Mouse (Mus musculus) right cerebral cortex, postnatal 25 days (tissue): Measurements from ENCODE around the gene Bbs9.

Experiments used
- DNase-seq: peaks from one replicate; pipeline ENCODE4 v3.0.0; 2022

Bbs9 gene

DNA sequence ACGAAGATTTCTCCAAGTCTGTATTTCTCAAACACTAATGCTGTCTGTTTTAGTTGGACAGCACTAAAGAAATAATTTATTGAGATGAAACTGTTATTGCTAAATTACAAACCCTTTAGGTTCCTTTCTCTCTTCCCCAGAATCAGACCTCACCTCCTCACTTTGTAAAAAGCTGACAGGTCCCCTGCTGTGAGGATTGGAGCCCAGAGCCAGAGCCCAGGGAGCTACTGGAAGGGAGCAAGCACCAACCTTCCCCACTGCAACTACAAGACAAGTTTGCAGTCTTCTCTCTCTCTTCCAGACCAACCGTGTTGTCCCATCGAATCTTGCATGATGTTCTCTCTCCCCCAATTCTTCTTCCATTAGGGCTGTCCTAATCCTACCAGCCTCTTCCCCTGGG, 283.7 kb downstream of the Bbs9 start:
- DNase-seq, result no peak

GRCm38 (mm10) chr9:22760376-22760775, 284.9 kb downstream of the Bbs9 start:
- no peak for DNase-seq

DNA sequence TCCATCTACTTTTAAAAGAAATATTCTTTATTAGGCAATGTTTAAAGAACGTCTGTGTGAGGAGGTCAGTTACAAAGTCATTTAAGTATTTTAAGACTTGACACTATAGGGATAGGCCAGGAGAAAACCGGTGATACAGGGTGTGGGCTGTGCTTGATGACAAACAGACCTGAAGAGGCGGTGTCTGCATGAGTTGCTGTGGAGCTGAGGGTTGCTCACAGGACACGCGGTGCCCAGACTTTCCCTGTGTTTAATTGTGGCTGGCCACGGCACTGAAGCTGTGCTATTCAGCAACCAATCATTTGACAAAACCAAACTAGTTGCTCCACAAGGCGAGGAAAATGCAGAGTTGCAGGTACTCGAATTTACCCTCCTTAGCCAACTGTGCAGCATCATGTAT, 286.0 kb downstream of the Bbs9 start:
- DNase-seq, result no peak

- no peak for DNase-seq
These were observed 290.2 kb downstream of the Bbs9 start for GRCm38 (mm10) chr9:22765618-22766220.

- no peak for DNase-seq
These were observed 291.6 kb downstream of the Bbs9 start for GRCm38 (mm10) chr9:22767154-22767553.

GRCm38 (mm10) chr9:22767860-22768259, 292.3 kb downstream of the Bbs9 start:
- DNase-seq, result no peak

- DNase-seq, result no peak
These were observed 296.3 kb downstream of the Bbs9 start for GRCm38 (mm10) chr9:22771785-22772184.

DNA sequence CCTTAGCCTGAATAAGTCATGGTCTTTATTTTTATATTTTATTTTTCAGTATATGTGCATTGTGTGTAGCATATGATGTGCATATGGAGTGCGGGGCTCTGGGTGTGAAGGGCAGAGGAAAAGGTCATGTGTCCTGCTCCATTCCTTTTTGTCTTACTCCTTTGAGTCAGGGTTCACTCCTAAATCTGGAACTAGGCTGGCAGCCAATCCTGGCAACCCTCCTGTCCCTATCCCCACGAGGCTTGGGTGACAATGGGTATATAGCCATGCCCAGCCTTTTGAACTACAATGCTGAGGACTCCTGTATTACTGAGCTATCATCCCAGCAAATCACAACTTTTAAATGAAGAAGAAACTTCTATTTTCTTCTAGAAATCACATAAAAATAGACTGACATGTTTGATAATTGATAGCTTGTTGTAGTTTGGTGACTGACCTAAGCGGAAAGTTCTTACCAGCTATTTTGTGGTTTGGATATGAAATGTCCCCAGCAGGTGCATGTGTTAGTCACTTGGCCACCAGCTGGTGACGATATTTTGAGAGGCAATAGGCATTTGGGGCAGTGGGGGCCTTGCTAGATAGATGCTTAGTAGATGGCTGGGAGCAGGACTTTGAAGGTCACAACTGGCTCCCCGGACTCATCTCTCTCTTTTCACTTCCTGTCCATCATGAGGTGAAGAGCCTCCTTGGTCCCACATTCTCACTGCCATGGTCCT, 300.9 kb downstream of the Bbs9 start:
- DNase-seq, result no peak

- no peak for DNase-seq
These were observed 301.9 kb downstream of the Bbs9 start for GRCm38 (mm10) chr9:22777425-22777824.

- DNase-seq, result no peak
These were observed 304.1 kb downstream of the Bbs9 start for GRCm38 (mm10) chr9:22779631-22780030.

DNA sequence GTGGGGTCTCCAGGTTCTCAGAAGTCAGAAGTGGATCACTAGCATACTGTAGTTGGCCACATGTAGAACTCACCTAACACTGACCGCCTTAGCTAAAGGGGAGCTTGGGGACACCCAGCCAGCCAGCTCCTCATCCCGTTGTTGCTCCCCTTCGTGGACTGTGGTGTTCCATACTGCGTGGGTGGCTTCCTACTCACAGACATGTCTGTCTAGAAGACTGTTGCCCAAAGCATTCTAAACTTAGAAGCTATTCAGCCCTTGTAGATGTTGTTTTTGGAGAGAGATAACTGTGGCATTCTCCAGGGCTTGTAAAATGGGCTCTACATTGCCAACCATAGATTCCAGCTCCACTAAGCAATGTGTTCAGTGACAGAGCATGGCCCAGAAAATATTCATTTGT, 310.5 kb downstream of the Bbs9 start:
- no peak for DNase-seq

DNA sequence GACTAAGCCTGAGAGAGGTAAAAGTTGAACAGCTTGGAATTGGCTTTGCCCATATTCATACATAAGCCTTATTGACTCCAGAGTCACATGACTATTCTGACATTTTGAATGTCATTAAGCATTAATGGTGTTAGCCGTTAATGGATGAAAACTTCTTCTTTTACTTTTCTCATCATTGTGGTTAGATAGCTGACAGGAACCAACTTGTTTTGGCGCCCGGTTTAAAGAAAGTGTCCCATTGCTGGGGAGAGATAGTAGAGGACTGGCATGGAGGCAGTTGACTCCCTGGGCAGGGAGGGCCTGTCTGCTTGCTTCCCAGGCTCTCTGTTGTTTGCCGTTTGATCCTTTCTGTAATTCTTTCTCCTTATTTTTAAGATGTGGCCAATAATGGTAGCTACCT, 312.9 kb downstream of the Bbs9 start:
- no peak for DNase-seq

- DNase-seq, result no peak
These were observed 313.3 kb downstream of the Bbs9 start for GRCm38 (mm10) chr9:22788850-22789249.

DNA sequence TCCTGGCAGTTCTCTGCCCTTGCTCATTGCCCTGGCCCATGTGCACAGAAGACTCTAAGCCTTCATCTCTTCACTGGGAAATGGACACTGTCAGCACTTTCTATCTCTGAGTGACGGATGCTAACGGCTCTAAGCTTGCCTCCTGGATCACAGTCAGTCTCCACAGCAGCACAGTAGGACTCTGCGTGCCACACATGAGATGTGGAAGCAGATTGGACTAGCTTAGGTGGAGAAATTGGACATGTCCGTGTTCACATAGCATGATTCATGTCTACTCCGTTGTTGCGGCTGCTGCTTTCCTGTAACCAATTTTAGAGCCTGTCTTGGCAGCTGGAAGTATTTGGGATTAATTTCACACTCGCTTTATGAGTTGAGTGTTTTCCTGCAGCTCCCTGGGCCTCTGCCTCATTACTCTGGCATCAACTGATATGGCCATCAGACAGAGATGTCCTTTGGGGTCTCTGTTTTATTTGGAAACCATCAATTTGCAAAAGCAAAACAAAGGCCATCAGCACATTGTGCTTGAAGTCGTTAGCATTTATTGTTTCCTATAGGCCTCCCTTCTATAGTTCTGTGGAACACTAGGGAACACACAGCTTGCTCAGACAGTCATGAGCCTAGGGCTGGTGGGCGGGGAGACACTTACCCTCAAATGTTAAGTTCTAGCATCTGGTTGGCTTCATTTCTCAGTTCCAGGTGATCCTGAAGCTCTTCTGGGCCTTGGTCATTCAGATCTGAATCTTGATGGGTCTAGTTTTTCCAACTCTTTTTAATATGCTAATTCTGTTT, 314.1 kb downstream of the Bbs9 start:
- no peak for DNase-seq

DNA sequence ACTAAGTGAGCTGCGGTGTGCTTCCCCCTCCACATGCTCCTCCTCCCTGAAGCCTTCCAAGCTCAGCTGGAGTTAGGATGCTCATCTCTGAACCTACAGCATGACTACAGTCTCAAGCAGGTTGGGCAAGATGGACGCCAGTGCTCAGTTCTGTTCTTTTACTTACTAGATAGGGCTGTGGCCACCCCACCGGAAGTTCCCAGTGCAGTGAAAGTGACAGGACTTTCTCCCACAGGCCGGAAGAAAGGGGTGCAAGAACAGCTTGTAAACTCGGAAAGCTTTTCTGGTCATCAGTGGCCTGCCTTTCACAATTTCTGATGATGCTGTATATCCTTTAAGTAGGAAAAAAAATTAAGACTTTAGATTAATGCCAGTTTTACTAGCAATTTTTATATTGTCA, 315.7 kb downstream of the Bbs9 start:
- no peak for DNase-seq

DNA sequence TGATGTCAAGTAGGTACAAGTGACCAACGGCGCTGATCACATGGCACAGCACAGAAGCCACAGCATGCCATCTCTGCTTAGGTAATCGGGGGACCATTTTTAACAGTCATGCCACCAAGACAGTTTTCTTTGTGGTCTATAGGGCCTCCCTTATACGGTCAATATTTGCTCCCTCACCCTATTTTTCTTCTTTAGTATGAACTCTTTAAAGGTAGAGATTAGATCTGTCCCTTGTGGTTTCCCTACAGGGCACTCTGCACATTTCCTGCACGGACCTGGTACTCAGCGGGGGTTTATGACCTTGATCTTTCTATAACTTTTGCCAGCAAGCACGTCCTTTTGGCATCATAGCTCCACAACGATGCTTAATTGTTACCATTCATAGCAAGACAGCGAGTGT, 316.2 kb downstream of the Bbs9 start:
- DNase-seq, result no peak

DNA sequence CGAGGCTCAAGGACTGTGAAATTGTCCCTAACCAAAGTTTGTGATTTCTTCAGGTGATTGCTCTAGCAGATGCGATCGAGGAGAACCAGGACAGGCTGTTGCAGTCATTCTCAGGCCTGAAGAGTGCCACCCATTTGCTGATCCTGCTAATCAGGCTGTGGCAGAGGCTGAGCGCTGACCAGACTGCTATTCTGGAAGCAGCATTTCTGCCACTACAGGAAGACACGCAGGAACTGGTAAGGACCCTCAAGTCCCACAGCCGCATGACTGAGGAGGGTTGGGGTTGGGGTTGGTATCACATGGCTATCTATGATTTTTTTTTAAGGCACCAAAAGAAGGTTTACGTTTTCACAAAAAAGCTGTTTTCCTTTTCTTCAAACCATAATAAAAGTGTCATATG, 318.2 kb downstream of the Bbs9 start:
- DNase-seq, result no peak

GRCm38 (mm10) chr9:22800675-22801074, 325.2 kb downstream of the Bbs9 start:
- no peak for DNase-seq

- DNase-seq, result no peak
These were observed 330.5 kb downstream of the Bbs9 start for GRCm38 (mm10) chr9:22805981-22806380.

DNA sequence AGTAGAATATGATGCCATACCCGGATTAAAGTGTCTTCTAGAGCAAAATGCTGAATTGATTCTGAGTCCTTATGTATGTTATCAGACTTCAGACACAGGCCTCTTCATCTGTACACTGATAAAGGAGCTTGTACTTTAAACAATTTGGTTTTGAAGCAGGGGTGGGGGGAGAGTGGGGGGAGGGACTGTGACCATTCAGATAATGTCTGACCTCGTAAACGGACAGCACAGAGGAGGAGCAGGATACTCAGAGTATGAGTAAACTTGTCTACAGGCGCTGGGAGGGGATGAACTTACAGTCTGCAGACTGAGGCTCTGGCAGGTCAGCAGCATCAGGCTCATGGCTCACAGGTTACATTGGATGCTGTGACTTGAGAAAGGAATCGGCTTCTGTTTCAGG, 331.0 kb downstream of the Bbs9 start:
- no peak for DNase-seq

DNA sequence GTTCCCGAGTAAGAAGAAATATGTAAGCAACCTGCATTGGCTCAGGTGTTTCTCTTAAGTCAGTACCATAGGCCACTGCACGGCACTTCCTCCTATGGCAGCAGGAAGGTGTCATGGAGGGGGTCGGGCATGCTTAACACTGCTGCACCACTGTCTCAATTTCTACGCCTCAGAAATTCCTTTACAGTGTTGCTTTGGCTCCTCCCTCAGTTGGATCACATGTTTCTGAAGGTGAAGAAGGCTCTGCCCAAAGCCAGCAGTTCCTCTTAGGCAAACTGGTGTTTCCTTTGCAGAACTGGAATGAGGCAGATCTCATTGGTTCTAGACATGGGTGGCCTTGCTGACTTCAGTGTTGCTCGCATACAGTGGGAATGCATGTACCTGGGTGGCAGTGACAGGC, 332.2 kb downstream of the Bbs9 start:
- no peak for DNase-seq

DNA sequence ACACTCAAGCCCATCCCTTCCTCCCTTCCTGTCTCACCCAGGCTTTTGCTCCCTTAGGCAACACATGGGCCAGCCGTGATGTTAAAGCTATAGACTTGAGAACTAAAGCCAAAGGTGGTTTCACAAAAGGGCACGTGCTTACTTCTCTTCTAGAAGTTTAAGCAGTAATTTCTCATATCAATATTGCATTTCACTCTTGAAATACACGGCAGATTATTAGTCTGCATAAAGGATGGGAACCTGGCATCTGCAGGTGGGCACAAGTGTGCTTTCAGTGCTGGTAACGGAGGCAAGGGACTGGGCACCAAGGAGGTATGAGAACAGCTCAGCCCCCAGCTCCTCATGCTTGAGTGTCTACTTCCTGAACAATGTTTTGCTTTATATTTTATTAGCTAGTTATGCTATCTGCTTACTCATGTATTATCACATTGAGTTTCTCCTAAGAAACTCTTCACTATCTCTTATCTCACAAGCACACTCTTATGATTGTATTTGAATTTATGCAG, 334.2 kb downstream of the Bbs9 start:
- DNase-seq, result no peak

- DNase-seq, result no peak
These were observed 334.9 kb downstream of the Bbs9 start for GRCm38 (mm10) chr9:22810454-22810853.

DNA sequence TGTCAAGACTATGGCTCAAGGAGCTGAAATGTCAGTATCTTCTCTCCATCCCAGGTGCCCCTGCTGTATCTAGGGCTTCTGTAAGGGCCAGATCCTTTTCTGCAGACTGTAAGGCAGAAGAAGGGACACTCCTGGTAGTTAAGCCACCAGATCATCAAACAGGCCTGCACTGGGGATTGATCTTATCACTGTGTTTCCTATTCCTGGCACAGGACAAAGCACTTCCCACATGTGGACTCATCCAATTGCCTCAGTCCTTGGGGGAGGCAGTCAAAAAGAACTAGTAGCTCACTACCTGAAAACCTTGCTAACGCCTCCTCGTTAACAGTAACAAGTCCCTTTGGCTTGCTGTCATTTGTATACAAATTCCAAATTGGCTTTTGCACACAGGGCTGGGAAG, 336.4 kb downstream of the Bbs9 start:
- DNase-seq, result no peak
